Mouse (Mus musculus) CH12.LX (cell line): ENCODE data around the gene Rsu1. TPM values are rescaled to one million over a fixed set of nuclear protein-coding genes. Genes with fewer than 3 reads are reported as not detected.

Experiments used
- DNase-seq: peaks from one replicate; pipeline ENCODE4 v3.0.0-alpha.2; 2013; ENCODE audit errors: extremely low read depth
- H3K27ac ChIP-seq: 2 replicates; pipeline ENCODE4 v1.5.1; 2012; ENCODE audit warnings: low read depth, mild to moderate bottlenecking, control low read depth, moderate library complexity; ENCODE audit not compliant: insufficient read depth
- H3K27me3 ChIP-seq: replicated peaks from 2 replicates; pipeline ENCODE3; 2012; ENCODE audit warnings: inconsistent platforms
- H3K36me3 ChIP-seq, 2 experiments: replicated peaks in 1 of 2; 2 replicates each; pipeline versions ENCODE3 to v1.6.1; 2012; ENCODE audit warnings: inconsistent platforms in 1 of 2, low read length in 1 of 2, mild to moderate bottlenecking in 1 of 2, mixed read lengths in 1 of 2, moderate library complexity in 1 of 2; ENCODE audit not compliant: control insufficient read depth in 1 of 2, insufficient read depth in 1 of 2
- H3K4me1 ChIP-seq, 2 experiments: 2 replicates each; pipeline ENCODE4 v1.6.1; 2012; ENCODE audit warnings: inconsistent platforms in 1 of 2, moderate library complexity in 1 of 2; ENCODE audit not compliant: insufficient read depth in 2 of 2, control insufficient read depth in 1 of 2
- H3K4me2 ChIP-seq: 2 replicates; pipeline ENCODE4 v1.6.1; 2012; ENCODE audit warnings: low read depth, mild to moderate bottlenecking, control low read depth; ENCODE audit not compliant: poor library complexity, insufficient read depth, severe bottlenecking
- H3K4me3 ChIP-seq, 3 experiments: fragments of 150-350 bp in 1 of 3; sonication (generic) in 1 of 3; replicated peaks in 1 of 3; 2 replicates each; pipeline versions ENCODE3 to v1.5.1; 2011 to 2012; ENCODE audit warnings: low read depth in 2 of 3, low read length in 2 of 3, mild to moderate bottlenecking in 2 of 3, moderate library complexity in 2 of 3, control low read depth in 1 of 3, improper control_type of control experiment in 1 of 3, inconsistent platforms in 1 of 3, mixed read lengths in 1 of 3; ENCODE audit not compliant: poor library complexity in 1 of 3
- H3K79me2 ChIP-seq: replicated peaks from 2 replicates; pipeline ENCODE4 v1.6.1; 2012; ENCODE audit warnings: mild to moderate bottlenecking, moderate library complexity; ENCODE audit not compliant: control insufficient read depth, poor library complexity, insufficient read depth, severe bottlenecking; ENCODE audit errors: extremely low read depth
- H3K9ac ChIP-seq: 2 replicates; pipeline ENCODE4 v1.6.1; 2012; ENCODE audit warnings: low read depth, mild to moderate bottlenecking, control low read depth, moderate library complexity; ENCODE audit not compliant: insufficient read depth
- H3K9me3 ChIP-seq: replicated peaks from 2 replicates; pipeline ENCODE3; 2012; ENCODE audit warnings: low read length, inconsistent platforms, mixed read lengths
- BHLHE40 ChIP-seq: IDR thresholded peaks from 2 replicates; pipeline ENCODE4 v1.6.1; 2011; ENCODE audit warnings: mild to moderate bottlenecking, low read depth, low read length, improper control_type of control experiment
- CHD1 ChIP-seq: IDR thresholded peaks from 2 replicates; pipeline ENCODE4 v1.6.1; 2012; ENCODE audit warnings: low read depth, low read length, improper control_type of control experiment, inconsistent platforms
- CTCF ChIP-seq, 2 experiments: IDR thresholded peaks in 1 of 2; conservative IDR thresholded peaks in 1 of 2; 2 replicates each; pipeline ENCODE4 v1.5.1; 2011 to 2012; ENCODE audit warnings: low read depth in 2 of 2, low read length in 2 of 2, improper control_type of control experiment in 1 of 2, inconsistent platforms in 1 of 2, mild to moderate bottlenecking in 1 of 2, moderate library complexity in 1 of 2
- ELF1 ChIP-seq: IDR thresholded peaks from 2 replicates; pipeline ENCODE4 v1.6.1; 2014; ENCODE audit warnings: low read depth, mild to moderate bottlenecking, inconsistent platforms, low read length, improper control_type of control experiment
- EP300 ChIP-seq: IDR thresholded peaks from 2 replicates; pipeline ENCODE4 v1.6.1; 2011; ENCODE audit warnings: low read length, improper control_type of control experiment
- GABPA ChIP-seq: IDR thresholded peaks from 2 replicates; pipeline ENCODE4 v1.6.1; 2012; ENCODE audit warnings: low read depth, low read length, improper control_type of control experiment, inconsistent platforms; ENCODE audit not compliant: insufficient replicate concordance
- IRF4 ChIP-seq: IDR thresholded peaks from 2 replicates; pipeline ENCODE4 v1.6.1; 2014; ENCODE audit warnings: low read depth, mild to moderate bottlenecking, inconsistent platforms, low read length, improper control_type of control experiment
- JUN ChIP-seq: IDR thresholded peaks from 2 replicates; pipeline ENCODE4 v1.6.1; 2011; ENCODE audit warnings: low read depth, mild to moderate bottlenecking, low read length, improper control_type of control experiment, moderate library complexity; ENCODE audit not compliant: insufficient read depth
- KAT2A ChIP-seq: IDR thresholded peaks from 2 replicates; pipeline ENCODE4 v1.6.1; 2012; ENCODE audit warnings: low read length, improper control_type of control experiment, inconsistent platforms; ENCODE audit not compliant: insufficient replicate concordance
- MAX ChIP-seq: IDR thresholded peaks from 2 replicates; pipeline ENCODE4 v1.6.1; 2011; ENCODE audit warnings: low read length, improper control_type of control experiment
- MAZ ChIP-seq: IDR thresholded peaks from 2 replicates; pipeline ENCODE4 v1.6.1; 2012; ENCODE audit warnings: low read depth, mild to moderate bottlenecking, inconsistent platforms, low read length, improper control_type of control experiment, moderate library complexity
- MXI1 ChIP-seq: IDR thresholded peaks from 2 replicates; pipeline ENCODE4 v1.6.1; 2011; ENCODE audit warnings: mild to moderate bottlenecking, low read depth, low read length, improper control_type of control experiment
- MYC ChIP-seq: IDR thresholded peaks from 2 replicates; pipeline ENCODE4 v1.6.1; 2011; ENCODE audit warnings: low read depth, mild to moderate bottlenecking, improper control_type of control experiment, low read length
- NRF1 ChIP-seq: IDR thresholded peaks from 2 replicates; pipeline ENCODE4 v1.6.1; 2014; ENCODE audit warnings: low read depth, mild to moderate bottlenecking, inconsistent platforms, low read length, improper control_type of control experiment, moderate library complexity
- PAX5 ChIP-seq: IDR thresholded peaks from 2 replicates; pipeline ENCODE4 v1.6.1; 2012; ENCODE audit warnings: low read length, inconsistent platforms, mixed read lengths
- POLR2A ChIP-seq: IDR thresholded peaks from 2 replicates; pipeline ENCODE4 v1.6.1; 2011; ENCODE audit warnings: low read depth, mild to moderate bottlenecking, improper control_type of control experiment, low read length
- POLR2AphosphoS2 ChIP-seq: IDR thresholded peaks from 2 replicates; pipeline ENCODE4 v1.6.1; 2011; ENCODE audit warnings: low read depth, low read length, improper control_type of control experiment
- SIN3A ChIP-seq: IDR thresholded peaks from 2 replicates; pipeline ENCODE4 v1.6.1; 2012; ENCODE audit warnings: low read length, improper control_type of control experiment, inconsistent platforms
- TBP ChIP-seq: conservative IDR thresholded peaks from 2 replicates; pipeline ENCODE4 v1.6.1; 2011; ENCODE audit warnings: low read depth, low read length, improper control_type of control experiment
- USF1 ChIP-seq: IDR thresholded peaks from 2 replicates; pipeline ENCODE4 v1.6.1; 2014; ENCODE audit warnings: low read depth, mild to moderate bottlenecking, inconsistent platforms, low read length, improper control_type of control experiment
- USF2 ChIP-seq: conservative IDR thresholded peaks from 2 replicates; pipeline ENCODE4 v1.6.1; 2011; ENCODE audit warnings: low read depth, low read length, improper control_type of control experiment
- ZMIZ1 ChIP-seq: IDR thresholded peaks from 2 replicates; pipeline ENCODE4 v1.6.1; 2012; ENCODE audit warnings: low read depth, mild to moderate bottlenecking, inconsistent platforms, low read length, improper control_type of control experiment
- dilution Hi-C: fragments of 300-500 bp; cut with MboI; formaldehyde crosslinking; loops from 2 replicates; pipeline ENCODE4 v1.14.3; 2020; ENCODE audit warnings: low sequenced_read_pairs; ENCODE audit not compliant: extremely low pct_unique_long_range_greater_than_20kb, extremely low pct_ligation_motif_present
- in situ Hi-C: fragments of 300-500 bp; cut with MboI; formaldehyde crosslinking; loops from 3 replicates; pipeline ENCODE4 v1.14.3; 2019; ENCODE audit warnings: low sequenced_read_pairs, low pct_ligation_motif_present, low pct_unique_long_range_greater_than_20kb, mixed read lengths
- polyA plus RNA-seq: library from polyadenylated mRNA; unstranded; fragments of >175 nt; gene quantifications from 2 replicates; pipeline ENCODE4 v1.2.1, GENCODE M21; 2012; ENCODE audit warnings: low read depth; ENCODE audit not compliant: insufficient read length
- total RNA-seq, 2 experiments: library from RNA; depleted of rRNA; stranded (reverse); fragments of 300-350 nt in 1 of 2; fragments of >200 nt in 1 of 2; gene quantifications; 2 replicates each; pipeline ENCODE4 v1.2.3; 2012 to 2014

Gene Rsu1
- total and polyA plus RNA-seq, 3 experiments: 29.5 to 108 (median 86.4) TPM

DNA sequence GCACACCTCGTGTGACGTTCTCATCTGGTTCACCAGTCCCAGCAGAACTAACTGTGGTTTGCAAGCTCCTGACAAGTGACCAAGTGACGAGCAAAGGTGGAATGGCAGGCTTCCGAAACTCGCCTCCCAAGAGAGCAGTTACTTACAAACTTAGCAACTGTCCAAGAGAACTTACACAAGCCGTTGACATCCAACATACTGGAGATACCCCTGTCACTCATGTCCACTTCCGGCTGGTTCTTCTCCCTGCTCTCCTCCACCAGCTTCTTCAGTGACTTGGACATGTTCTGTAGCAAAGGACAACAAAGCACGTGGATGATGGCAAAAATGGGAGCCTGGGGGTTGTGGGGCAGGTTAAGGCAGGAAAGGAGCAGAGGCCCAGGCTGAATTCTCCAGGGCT, 479 bp downstream of the Rsu1 start:
- Histone ChIP-seq H3K27ac (no peak overlapping the region), H3K36me3 (peaks cover 0 to 35% of the 10 kb centered on the region in 2 experiments), H3K4me1 (peaks cover 0 to 31% of the 10 kb centered on the region in 2 experiments; a peak in 2 of 4 replicates), H3K9me3 (no peaks in the 10 kb centered on the region), H3K9ac (peak overlapping the region; percentile 53), H3K4me2 (peak overlapping the region; percentile 86), H3K4me3 (peak overlapping the region; percentile 69 to 91 (median 73)), H3K79me2 (no peaks in the 10 kb centered on the region), H3K27me3 (no peaks in the 10 kb centered on the region)
- in situ Hi-C loops: no loop called here
- DNase-seq: peak; percentile 39
- TF ChIP-seq SIN3A (0 out of 2 replicates have a peak, but pooled peaks have one; percentile 28), KAT2A (0 out of 2 replicates have a peak, but pooled peaks have one; percentile 29), ELF1 (no peak; the same call in 1 of the 2 replicates), BHLHE40 (peak; percentile 44), MXI1 (peak; percentile 75), EP300 (0 out of 2 replicates have a peak, but pooled peaks have one; percentile 9), POLR2A (no peak)
- dilution Hi-C loops: no loop called here

DNA sequence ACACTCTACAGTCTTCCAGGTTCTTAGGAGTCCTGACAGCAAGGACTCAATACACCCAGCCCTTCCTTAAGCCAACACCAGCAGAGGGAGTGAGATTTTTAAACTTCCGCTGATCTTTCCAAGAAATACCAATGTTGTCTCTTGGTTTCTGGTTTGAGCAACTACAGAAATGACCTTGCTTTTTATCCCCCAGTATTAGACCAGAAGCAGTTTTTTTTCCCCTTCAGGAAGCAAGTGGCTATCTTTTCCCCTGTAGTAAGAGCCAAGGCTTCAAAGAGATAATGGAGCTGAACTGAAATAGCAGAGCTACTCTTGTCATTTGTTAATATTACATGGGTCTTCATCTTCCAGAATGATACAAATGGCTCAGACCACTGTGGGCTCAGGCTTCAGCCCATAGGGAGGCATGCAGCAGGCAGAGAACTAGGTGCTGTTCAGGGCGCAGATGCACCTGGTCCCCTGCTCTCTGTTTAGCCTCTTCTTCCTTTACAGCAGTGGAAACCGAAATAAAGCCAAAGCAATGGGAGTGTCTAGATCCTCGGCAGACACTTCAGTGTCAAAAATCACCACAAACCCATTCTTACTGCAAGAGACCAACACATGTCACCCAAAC, 2.4 kb downstream of the Rsu1 start:
- Histone ChIP-seq H3K4me2 (no peak overlapping the region), H3K36me3 (peaks cover 0 to 45% of the 10 kb centered on the region in 2 experiments), H3K9me3 (no peaks in the 10 kb centered on the region), H3K4me1 (peaks cover 0 to 33% of the 10 kb centered on the region in 2 experiments; a peak in 2 of 4 replicates), H3K79me2 (no peaks in the 10 kb centered on the region), H3K27ac (no peak overlapping the region), H3K4me3 (no peak overlapping the region), H3K9ac (no peak overlapping the region), H3K27me3 (no peaks in the 10 kb centered on the region)
- in situ Hi-C loops: no loop called here
- TF ChIP-seq POLR2A: no peak
- TF ChIP-seq ZMIZ1: no peak
- no peak for TF ChIP-seq USF1
- no peak for TF ChIP-seq MAX
- no peak for TF ChIP-seq MAZ
- no peak for TF ChIP-seq KAT2A
- TF ChIP-seq GABPA: no peak
- TF ChIP-seq NRF1: no peak
- TF ChIP-seq TBP: no peak
- TF ChIP-seq CHD1: no peak
- no peak for TF ChIP-seq EP300
- no peak for TF ChIP-seq MYC
- TF ChIP-seq JUN: no peak
- no peak for TF ChIP-seq CTCF (conservative IDR thresholded peaks at IDR 0.05 in 1 of 2, IDR thresholded peaks at IDR 0.05 in 1 of 2; ENCODE audit: low read depth in 2 of 2, low read length in 2 of 2)
- TF ChIP-seq USF2: no peak
- TF ChIP-seq POLR2AphosphoS2: no peak
- TF ChIP-seq PAX5: no peak
- TF ChIP-seq ELF1: no peak
- no peak for TF ChIP-seq IRF4
- dilution Hi-C loops: no loop called here
- no peak for DNase-seq
